Mouse (Mus musculus) embryonic facial prominence, embryonic 14.5 days (tissue): Measurements from ENCODE around the gene Acrv1. TPM values are rescaled to one million over a fixed set of nuclear protein-coding genes. Genes with fewer than 3 reads are reported as not detected.

Source experiments
- ATAC-seq: fragments of 200-750 bp; cut with Nextera tagmentation; 2 replicates; pipeline ENCODE4 v1.8.0; 2017; ENCODE audit warnings: low read depth, moderate number of reproducible peaks, moderate TSS enrichment
- DNase-seq: peaks from one replicate; pipeline ENCODE4 v3.0.0-alpha.2; 2015; ENCODE audit warnings: low spot score
- H3K27ac ChIP-seq: fragments of 300-500 bp; sonication (generic); replicated peaks from 2 replicates; pipeline ENCODE4 v1.5.1; 2014; ENCODE audit warnings: low read depth, mild to moderate bottlenecking, low read length, moderate library complexity
- H3K27me3 ChIP-seq: fragments of 300-500 bp; sonication (generic); replicated peaks from 2 replicates; pipeline ENCODE4 v1.6.1; 2014; ENCODE audit warnings: low read length; ENCODE audit not compliant: control insufficient read depth, insufficient read depth
- H3K36me3 ChIP-seq: fragments of 300-500 bp; sonication (generic); 2 replicates; pipeline ENCODE4 v1.6.1; 2014; ENCODE audit warnings: low read length, mixed read lengths; ENCODE audit not compliant: control insufficient read depth, insufficient read depth
- H3K4me1 ChIP-seq: fragments of 300-500 bp; sonication (generic); 2 replicates; pipeline ENCODE4 v1.6.1; 2014; ENCODE audit warnings: antibody characterized with exemption, low read length; ENCODE audit not compliant: control insufficient read depth, insufficient read depth
- H3K4me2 ChIP-seq: fragments of 300-500 bp; sonication (generic); 2 replicates; pipeline ENCODE4 v1.6.1; 2014; ENCODE audit warnings: low read depth, mild to moderate bottlenecking, low read length, moderate library complexity, mixed read lengths
- H3K4me3 ChIP-seq: fragments of 300-500 bp; sonication (generic); 2 replicates; pipeline ENCODE4 v1.5.1; 2014; ENCODE audit warnings: low read depth, mild to moderate bottlenecking, low read length
- H3K9ac ChIP-seq: fragments of 300-500 bp; sonication (generic); 2 replicates; pipeline ENCODE4 v1.6.1; 2014; ENCODE audit warnings: low read depth, mild to moderate bottlenecking, low read length, moderate library complexity, mixed read lengths
- H3K9me3 ChIP-seq: fragments of 300-500 bp; sonication (generic); 2 replicates; pipeline ENCODE4 v1.6.1; 2016; ENCODE audit warnings: low read length; ENCODE audit not compliant: control insufficient read depth
- WGBS: fragments of 180-500 bp; shearing (Covaris S2); extraction: QIAGEN DNeasy Blood & Tissue Kit; methylation state at CpG from one replicate; pipeline ENCODE4 v1.1.7; 2014; 5-methylcytosine and 5-hydroxymethylcytosine counted together
- polyA plus RNA-seq: library from polyadenylated mRNA; unstranded; fragments of >200 nt; fragmentation: Nextera tagmentation; extraction: Ambion mirVana; gene quantifications from 2 replicates; pipeline ENCODE4 v1.2.1, GENCODE M21; 2014

Gene Acrv1
- polyA plus RNA-seq, 1 experiment from 2014 or later = not detected

GRCm38 (mm10) chr9:36726131-36727033 lies 33.4 kb downstream of the Acrv1 start:
- Histone ChIP-seq H3K9ac (peak overlapping the region; percentile 81), H3K9me3 (no peaks in the 10 kb centered on the region), H3K27ac (peak overlapping the region; percentile 89), H3K4me2 (peak overlapping the region; percentile 88), H3K27me3 (no peaks in the 10 kb centered on the region), H3K4me3 (peak overlapping the region; percentile 72), H3K4me1 (peaks cover 7% of the 10 kb centered on the region; the same call in 1 of the 2 replicates), H3K36me3 (peaks cover 41% of the 10 kb centered on the region)
- DNase-seq (peak; percentile 95), ATAC-seq (peak; percentile 95)
- WGBS = under 1% methylated on average over 44 of the region's 53 CpGs

- Histone ChIP-seq H3K27ac (peak within 1 kb of the TSS; percentile 89), H3K4me1 (peaks cover 7% of the 10 kb centered on the region; the same call in 1 of the 2 replicates), H3K27me3 (no peaks in the 10 kb centered on the region), H3K36me3 (peaks cover 39% of the 10 kb centered on the region), H3K4me3 (peak within 1 kb of the TSS; percentile 72), H3K4me2 (peak within 1 kb of the TSS; percentile 88), H3K9ac (peak within 1 kb of the TSS; percentile 81), H3K9me3 (no peaks in the 10 kb centered on the region)
- WGBS = 4% methylated on average over 12 of the region's 12 CpGs
- DNase-seq (no peak), ATAC-seq (no peak)
Observed at GRCm38 (mm10) chr9:36727034-36727755, 34.2 kb downstream of the Acrv1 start, which contains the start of gene Chek1. TSS of gene Chek1 (minus strand) at chr9:36727065.

Other genes starting within 250 kb of the Acrv1 start
- not detected in 2 replicates for gene Gm9513, start 217.6 kb upstream of the Acrv1 start, polyA plus RNA-seq
- not detected in 2 replicates for gene Gm5615, start 151.3 kb upstream of the Acrv1 start, polyA plus RNA-seq
- gene Gm17689, start 110.6 kb upstream of the Acrv1 start, polyA plus RNA-seq = not detected in 2 replicates
- not detected in 2 replicates for gene A630095E13Rik, start 49.8 kb upstream of the Acrv1 start, polyA plus RNA-seq
- 29.8 and 33.0 TPM in 2 replicates for gene Chek1, start 33.8 kb downstream of the Acrv1 start, polyA plus RNA-seq
- 249 and 264 TPM in 2 replicates for gene Stt3a, start 74.5 kb downstream of the Acrv1 start, polyA plus RNA-seq
- gene Ei24, start 104.2 kb downstream of the Acrv1 start, polyA plus RNA-seq = 51.5 and 60.7 TPM in 2 replicates
- 47.7 and 54.8 TPM in 2 replicates for gene Fez1, start 128.6 kb downstream of the Acrv1 start, polyA plus RNA-seq